15 mouse cellular contexts compared by ENCODE assay signal in the genomic region with DNA sequence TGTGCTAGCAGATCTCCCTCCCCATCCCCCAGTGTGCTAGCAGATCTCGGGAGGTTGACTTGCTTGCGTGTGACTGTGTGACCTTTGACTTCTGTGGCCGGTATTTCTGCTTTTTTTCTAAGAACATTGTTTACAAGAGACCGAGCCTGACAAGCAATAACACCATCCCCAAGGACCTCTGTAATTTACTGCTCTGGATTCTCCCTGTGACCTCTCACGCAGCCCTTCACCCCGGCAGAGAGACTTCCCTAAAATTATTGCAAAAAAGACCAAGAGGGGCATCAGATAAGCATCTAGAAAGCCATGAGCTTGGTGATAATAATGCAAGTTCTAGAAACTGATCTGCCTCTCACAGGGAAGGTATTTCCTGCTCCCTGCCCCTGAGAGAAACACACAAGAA. TPM values are rescaled to one million over a fixed set of nuclear protein-coding genes. Genes with fewer than 3 reads are reported as not detected.
DNase-seq lines count a peak whose midpoint lies in the region; ATAC-seq and TF ChIP-seq lines count a peak whose summit lies in the region.
"Had no signal": no experiment of that assay in that cellular context is flagged by ENCODE, and none has a peak within 500 bp of the region (broad histone marks: within the 10 kb centered on the region; RNA-seq: fewer than 3 reads in every experiment).

No protein-coding gene starts in this region.

- no peak for ATAC-seq in kidney, embryonic 14.5 days (ENCODE audit: low FRiP score, low TSS enrichment)
- ATAC-seq in liver, embryonic 15.5 days (ENCODE audit: insufficient read depth) = no peak
- ATAC-seq: forebrain, embryonic 15.5 days; Patski had no signal

- no peak overlapping the region for H3K4me3 ChIP-seq in kidney, adult 2 months (ENCODE audit: insufficient read depth, low read depth, low read length)
- H3K4me3 ChIP-seq in kidney, embryonic 14.5 days (ENCODE audit: low read length) = no peak overlapping the region
- H3K4me3 ChIP-seq in liver, embryonic 15.5 days (replicated peaks) = no peak overlapping the region
- H3K4me3 ChIP-seq: embryonic facial prominence, embryonic 13.5 days; forebrain, embryonic 15.5 days; left cerebral cortex, adult 2 months; limb, embryonic 15.5 days had no signal

- DNase-seq in kidney, adult 2 months = peak; percentile 73
- peak; percentile 29 for DNase-seq in induced T-regulatory cell, adult 2 months (ENCODE audit: low read depth)
- DNase-seq in cerebellum, adult 11 months = no peak
- DNase-seq in layer of hippocampus, adult 8-10 months (ENCODE audit: low spot score in 2 of 2) = no peak
- no peak for DNase-seq in cerebellum, adult 11-12 months
- no peak for DNase-seq in left cerebral cortex, adult 18-20 months (ENCODE audit: low spot score in 2 of 2)
- DNase-seq: adrenal gland, postnatal 14 days; retina, postnatal 1 day had no signal

- WGBS in kidney, adult 2 months = 18% methylated on average over 6 of the region's 6 CpGs
- WGBS in kidney, embryonic 14.5 days = 3% methylated on average over 6 of the region's 6 CpGs
- 10% methylated on average over 6 of the region's 6 CpGs for WGBS in liver, embryonic 15.5 days (ENCODE audit: insufficient replicate concordance)

- H3K4me1 ChIP-seq in kidney, adult 2 months (ENCODE audit: control insufficient read depth, insufficient read depth, low read length) = 0 out of 2 replicates have a peak, but pooled peaks cover 2% of the 10 kb centered on the region
- H3K4me1 ChIP-seq in kidney, embryonic 14.5 days (ENCODE audit: control insufficient read depth, insufficient read depth, low read length) = no peaks in the 10 kb centered on the region
- peaks cover 23% of the 10 kb centered on the region for H3K4me1 ChIP-seq in liver, embryonic 15.5 days (replicated peaks)
- H3K4me1 ChIP-seq: embryonic facial prominence, embryonic 13.5 days; forebrain, embryonic 15.5 days; limb, embryonic 15.5 days had no signal

- no peak overlapping the region for H3K9ac ChIP-seq in kidney, embryonic 14.5 days (ENCODE audit: low read depth, low read length)
- H3K9ac ChIP-seq in liver, embryonic 15.5 days = no peak overlapping the region
- H3K9ac ChIP-seq: embryonic facial prominence, embryonic 13.5 days; forebrain, embryonic 15.5 days; limb, embryonic 15.5 days had no signal

- no peak for TF ChIP-seq CTCF in kidney, adult 2 months (conservative IDR thresholded peaks at IDR 0.05; ENCODE audit: insufficient read depth, insufficient read length, low read depth, low read length)

- no peak overlapping the region for H3K4me2 ChIP-seq in kidney, embryonic 14.5 days (replicated peaks; ENCODE audit: low read depth, low read length)
- H3K4me2 ChIP-seq in liver, embryonic 15.5 days = 0 out of 2 replicates have a peak overlapping the region, but pooled peaks have one; percentile 3
- H3K4me2 ChIP-seq: embryonic facial prominence, embryonic 13.5 days; forebrain, embryonic 15.5 days; limb, embryonic 15.5 days had no signal

- H3K36me3 ChIP-seq in kidney, adult 2 months (ENCODE audit: control insufficient read depth, insufficient read depth, low read length) = no peaks in the 10 kb centered on the region
- no peaks in the 10 kb centered on the region for H3K36me3 ChIP-seq in kidney, embryonic 14.5 days (ENCODE audit: control insufficient read depth, insufficient read depth, low read length)
- H3K36me3 ChIP-seq in liver, embryonic 15.5 days (replicated peaks) = no peaks in the 10 kb centered on the region
- H3K36me3 ChIP-seq: embryonic facial prominence, embryonic 13.5 days; forebrain, embryonic 15.5 days; limb, embryonic 15.5 days had no signal

- peaks cover 2% of the 10 kb centered on the region; the same call in 1 of the 2 replicates for H3K9me3 ChIP-seq in kidney, embryonic 14.5 days (ENCODE audit: control insufficient read depth, low read length)
- H3K9me3 ChIP-seq in liver, embryonic 15.5 days (replicated peaks) = no peaks in the 10 kb centered on the region
- H3K9me3 ChIP-seq: embryonic facial prominence, embryonic 13.5 days; forebrain, embryonic 15.5 days; limb, embryonic 15.5 days had no signal

- TF ChIP-seq POLR2A in kidney, adult 2 months (IDR thresholded peaks at IDR 0.05; ENCODE audit: low read depth, low read length) = no peak

- no peaks in the 10 kb centered on the region for H3K27me3 ChIP-seq in kidney, adult 2 months (replicated peaks; ENCODE audit: control insufficient read depth, insufficient read depth, low read length)
- no peaks in the 10 kb centered on the region for H3K27me3 ChIP-seq in kidney, embryonic 14.5 days (ENCODE audit: control insufficient read depth, insufficient read depth, low read length)
- no peaks in the 10 kb centered on the region for H3K27me3 ChIP-seq in liver, embryonic 15.5 days
- H3K27me3 ChIP-seq: embryonic facial prominence, embryonic 13.5 days; forebrain, embryonic 15.5 days; limb, embryonic 15.5 days had no signal

- H3K27ac ChIP-seq in kidney, adult 2 months (ENCODE audit: insufficient read depth, low read depth, low read length) = no peak overlapping the region
- H3K27ac ChIP-seq in kidney, embryonic 14.5 days (ENCODE audit: low read depth, low read length) = no peak overlapping the region
- no peak overlapping the region for H3K27ac ChIP-seq in liver, embryonic 15.5 days (replicated peaks)
- H3K27ac ChIP-seq: embryonic facial prominence, embryonic 13.5 days; forebrain, embryonic 15.5 days; left cerebral cortex, adult 2 months; limb, embryonic 15.5 days had no signal

RNA-seq across cellular contexts. Expression of gene Tuba8, which starts 14.5 kb away (rescaled TPM):
- 0.94 and 2.5 TPM in 2 replicates for polyA plus RNA-seq in kidney, adult 2 months (2012; rRNA removed)
- polyA plus RNA-seq in kidney, embryonic 14.5 days (2014; fragmentation: Nextera tagmentation; extraction: Ambion mirVana) = 0.18 and 0.30 TPM in 2 replicates
- polyA plus RNA-seq in liver, embryonic 15.5 days (2015; fragmentation: Nextera tagmentation; extraction: Ambion mirVana) = 5.4 and 6.1 TPM in 2 replicates
- total RNA-seq in layer of hippocampus, adult 8-10 months (2022) = 1 to 10 TPM; 6.5 to 7.9 (median 7.0) TPM
- 10 to 100 TPM; 12.3 to 12.7 TPM for total RNA-seq in left cerebral cortex, adult 18-20 months (2021)

RNA-seq across cellular contexts. Expression of gene Usp18, which starts 20.7 kb away (rescaled TPM):
- 5.9 and 9.7 TPM in 2 replicates for polyA plus RNA-seq in kidney, adult 2 months (2012; rRNA removed)
- polyA plus RNA-seq in kidney, embryonic 14.5 days (2014; fragmentation: Nextera tagmentation; extraction: Ambion mirVana) = 1.6 and 1.8 TPM in 2 replicates
- 9.5 and 10.9 TPM in 2 replicates for polyA plus RNA-seq in liver, embryonic 15.5 days (2015; fragmentation: Nextera tagmentation; extraction: Ambion mirVana)
- total RNA-seq in layer of hippocampus, adult 8-10 months (2022) = 1 to 10 TPM in 2 of 4 experiments, under 1 TPM in 1, not detected in 1; 0.50 to 3.1 (median 2.8) TPM
- total RNA-seq in left cerebral cortex, adult 18-20 months (2021) = under 1 TPM in 1 of 2 experiments, not detected in 1; 0.80 TPM

RNA-seq across cellular contexts. Expression of gene Pex26, which starts 41.5 kb away (rescaled TPM):
- 21.0 and 24.2 TPM in 2 replicates for polyA plus RNA-seq in kidney, adult 2 months (2012; rRNA removed)
- 6.3 and 8.4 TPM in 2 replicates for polyA plus RNA-seq in kidney, embryonic 14.5 days (2014; fragmentation: Nextera tagmentation; extraction: Ambion mirVana)
- 4.4 and 5.6 TPM in 2 replicates for polyA plus RNA-seq in liver, embryonic 15.5 days (2015; fragmentation: Nextera tagmentation; extraction: Ambion mirVana)
- total RNA-seq in layer of hippocampus, adult 8-10 months (2022) = 10 to 100 TPM; 12.1 to 14.2 (median 13.1) TPM
- 10 to 100 TPM; 14.4 to 16.4 TPM for total RNA-seq in left cerebral cortex, adult 18-20 months (2021)

Comparison
In these comparisons a context has a peak if more than half of its experiments do, and no peak if none do; other contexts are left out.
1. DNase-seq: peak in kidney, adult 2 months (single experiment) and induced T-regulatory cell, adult 2 months (single experiment); none in cerebellum, adult 11 months (single experiment), layer of hippocampus, adult 8-10 months (0 of 2), cerebellum, adult 11-12 months (single experiment) and left cerebral cortex, adult 18-20 months (0 of 2).